ENCODE assay signal across 8 mouse cellular contexts in the genomic region with DNA sequence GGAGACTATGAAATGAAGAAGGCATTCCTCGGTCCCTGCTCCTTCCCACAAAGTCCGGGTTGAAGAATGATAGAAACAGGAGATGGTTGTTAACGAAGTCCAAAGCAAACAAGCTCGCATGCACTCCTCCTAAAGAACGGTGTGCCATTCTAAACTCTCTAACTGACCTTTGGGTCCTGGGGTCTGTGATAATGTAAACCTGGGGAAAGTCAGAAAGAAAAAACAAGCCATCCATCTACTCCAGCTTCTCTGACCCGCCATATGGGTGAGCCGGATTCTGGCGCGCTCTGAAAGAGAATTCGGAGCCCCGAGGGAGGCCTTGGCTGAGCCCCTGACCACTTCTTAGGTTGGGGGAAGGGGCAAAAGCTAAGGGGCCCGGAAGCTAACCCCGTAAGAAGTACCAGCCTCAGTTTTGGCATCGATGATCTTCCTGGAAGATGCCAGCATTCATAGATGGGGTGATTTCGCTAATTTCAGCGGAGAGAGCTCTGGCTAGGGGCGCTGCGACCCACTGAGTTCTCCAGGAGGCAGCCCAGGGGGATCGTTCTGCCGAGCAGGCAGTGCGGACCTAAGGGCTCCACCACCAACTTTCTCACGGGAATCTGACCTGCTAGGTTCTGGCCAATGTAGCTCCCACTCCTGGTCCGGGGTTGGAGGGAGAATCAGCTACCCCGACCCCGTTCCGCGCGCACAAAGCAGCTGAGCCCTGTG. TPM values are rescaled to one million over a fixed set of nuclear protein-coding genes. Genes with fewer than 3 reads are reported as not detected.
A peak's percentile ranks its signal among the peaks of the same experiment; 100 is the strongest.
DNase-seq lines count a peak whose midpoint lies in the region; ATAC-seq lines count a peak whose summit lies in the region.

No protein-coding gene starts in this region.

- no peaks in the 10 kb centered on the region for H3K9me3 ChIP-seq in hindbrain, embryonic 12.5 days (replicated peaks)
- H3K9me3 ChIP-seq in midbrain, embryonic 12.5 days = no peaks in the 10 kb centered on the region

- peak; percentile 9 for DNase-seq in adrenal gland, postnatal 10 days
- no peak for DNase-seq in adrenal gland, postnatal 4 days (ENCODE audit: low spot score in 2 of 2)
- DNase-seq in ovary, postnatal 36 days (ENCODE audit: low spot score) = peak; percentile 19
- no peak for DNase-seq in ovary, adult 18-20 months (ENCODE audit: low spot score)
- no peak for DNase-seq in left cerebral cortex, postnatal 25 days (ENCODE audit: low spot score in 2 of 2)
- no peak for DNase-seq in urinary bladder, adult 18-20 months (ENCODE audit: low spot score in 2 of 2)

- ATAC-seq in hindbrain, embryonic 12.5 days (ENCODE audit: low FRiP score) = peak; percentile 66
- peak; percentile 69 for ATAC-seq in midbrain, embryonic 12.5 days (ENCODE audit: low FRiP score, low read depth)

- peak overlapping the region; percentile 71 for H3K27ac ChIP-seq in hindbrain, embryonic 12.5 days
- H3K27ac ChIP-seq in midbrain, embryonic 12.5 days (replicated peaks) = peak overlapping the region; percentile 78

- peaks cover 10% of the 10 kb centered on the region; the same call in 1 of the 2 replicates for H3K4me1 ChIP-seq in hindbrain, embryonic 12.5 days
- peaks cover 16% of the 10 kb centered on the region for H3K4me1 ChIP-seq in midbrain, embryonic 12.5 days

- peak overlapping the region; percentile 74 for H3K9ac ChIP-seq in hindbrain, embryonic 12.5 days
- peak overlapping the region; percentile 77 for H3K9ac ChIP-seq in midbrain, embryonic 12.5 days (replicated peaks)

- H3K4me2 ChIP-seq in hindbrain, embryonic 12.5 days (replicated peaks) = peak overlapping the region; percentile 100
- peak overlapping the region; percentile 93 for H3K4me2 ChIP-seq in midbrain, embryonic 12.5 days (replicated peaks)

- under 1% methylated on average over 28 of the region's 28 CpGs for WGBS in hindbrain, embryonic 12.5 days
- under 1% methylated on average over 28 of the region's 28 CpGs for WGBS in midbrain, embryonic 12.5 days

- intact Hi-C loops in left cerebral cortex, postnatal 25 days (cut with DNase I) = loop anchor here (2.0 to 5.0 kb wide), 3 partner anchors 61 to 225 kb away; no protein-coding TSS in a partner anchor

- H3K36me3 ChIP-seq in hindbrain, embryonic 12.5 days = no peaks in the 10 kb centered on the region
- H3K36me3 ChIP-seq in midbrain, embryonic 12.5 days = no peaks in the 10 kb centered on the region

- peaks cover 3% of the 10 kb centered on the region; the same call in 1 of the 2 replicates for H3K27me3 ChIP-seq in hindbrain, embryonic 12.5 days
- peaks cover 5% of the 10 kb centered on the region; the same call in 1 of the 2 replicates for H3K27me3 ChIP-seq in midbrain, embryonic 12.5 days

- peak overlapping the region; percentile 72 for H3K4me3 ChIP-seq in hindbrain, embryonic 12.5 days
- peak overlapping the region; percentile 72 for H3K4me3 ChIP-seq in midbrain, embryonic 12.5 days

RNA-seq across cellular contexts. Expression of gene Stxbp6, which starts 1.0 kb away (rescaled TPM):
- 10 to 100 TPM; 17.6 to 20.7 TPM for total RNA-seq in adrenal gland, postnatal 10 days (2021)
- 10 to 100 TPM; 27.1 to 27.3 TPM for total RNA-seq in adrenal gland, postnatal 4 days (2021)
- polyA plus RNA-seq in hindbrain, embryonic 12.5 days (2016; fragmentation: Nextera tagmentation; extraction: Ambion mirVana) = 11.5 and 14.0 TPM in 2 replicates
- 15.4 and 15.6 TPM in 2 replicates for polyA plus RNA-seq in midbrain, embryonic 12.5 days (2016; fragmentation: Nextera tagmentation; extraction: Ambion mirVana)
- total RNA-seq in left cerebral cortex, postnatal 25 days (2021) = 10 to 100 TPM; 52.2 to 67.1 TPM

Comparison
In these comparisons a context has a peak if more than half of its experiments do, and no peak if none do; other contexts are left out.
1. DNase-seq: peak in adrenal gland, postnatal 10 days (single experiment) and ovary, postnatal 36 days (single experiment); none in adrenal gland, postnatal 4 days (0 of 2), ovary, adult 18-20 months (single experiment), left cerebral cortex, postnatal 25 days (0 of 2) and urinary bladder, adult 18-20 months (0 of 2).